Mouse (Mus musculus) heart, embryonic 11.5 days (tissue): Measurements from ENCODE around the gene Rab22a. TPM values are rescaled to one million over a fixed set of nuclear protein-coding genes. Genes with fewer than 3 reads are reported as not detected.
"Not testable (repeated sequence)": the region's sequence is repeated elsewhere in the genome, so short reads cannot be mapped to it uniquely, and the experiment has no call there.

Experiments
- ATAC-seq: fragments of 200-750 bp; cut with Nextera tagmentation; replicated peaks from 2 replicates; pipeline ENCODE4 v1.8.0; 2017; ENCODE audit warnings: moderate library complexity; ENCODE audit not compliant: insufficient number of reproducible peaks, low FRiP score, low TSS enrichment
- H3K27ac ChIP-seq: fragments of 300-500 bp; sonication (generic); 2 replicates; pipeline ENCODE4 v1.5.1; 2014; ENCODE audit warnings: mild to moderate bottlenecking, low read depth, low read length
- H3K27me3 ChIP-seq: fragments of 300-500 bp; sonication (generic); 2 replicates; pipeline ENCODE4 v1.6.1; 2014; ENCODE audit warnings: mild to moderate bottlenecking, low read length, mixed read lengths; ENCODE audit not compliant: control insufficient read depth, insufficient read depth
- H3K36me3 ChIP-seq: fragments of 300-500 bp; sonication (generic); 2 replicates; pipeline ENCODE4 v1.6.1; 2014; ENCODE audit warnings: mild to moderate bottlenecking, low read length, moderate library complexity, mixed read lengths; ENCODE audit not compliant: control insufficient read depth, insufficient read depth
- H3K4me1 ChIP-seq: fragments of 300-500 bp; sonication (generic); 2 replicates; pipeline ENCODE4 v1.6.1; 2014; ENCODE audit warnings: low read length; ENCODE audit not compliant: control insufficient read depth, insufficient read depth
- H3K4me2 ChIP-seq: fragments of 300-500 bp; sonication (generic); 2 replicates; pipeline ENCODE4 v1.6.1; 2014; ENCODE audit warnings: mild to moderate bottlenecking, moderate library complexity
- H3K4me3 ChIP-seq: fragments of 300-500 bp; sonication (generic); 2 replicates; pipeline ENCODE4 v1.5.1; 2014; ENCODE audit warnings: low read depth, low read length
- H3K9ac ChIP-seq: fragments of 300-500 bp; sonication (generic); 2 replicates; pipeline ENCODE4 v1.6.1; 2014; ENCODE audit warnings: mild to moderate bottlenecking, low read depth, low read length, moderate library complexity
- H3K9me3 ChIP-seq: fragments of 300-500 bp; sonication (generic); replicated peaks from 2 replicates; pipeline ENCODE4 v1.6.1; 2016; ENCODE audit warnings: low read length; ENCODE audit not compliant: control insufficient read depth
- WGBS: fragments of 180-500 bp; shearing (Covaris S2); extraction: QIAGEN DNeasy Blood & Tissue Kit; methylation state at CpG from one replicate; pipeline ENCODE4 v1.1.7; 2014; ENCODE audit not compliant: insufficient replicate concordance; 5-methylcytosine and 5-hydroxymethylcytosine counted together
- polyA plus RNA-seq: library from polyadenylated mRNA; unstranded; fragments of >200 nt; fragmentation: Nextera tagmentation; extraction: Ambion mirVana; gene quantifications from 2 replicates; pipeline ENCODE4 v1.2.1, GENCODE M21; 2014

The Rab22a gene
- polyA plus RNA-seq, 1 experiment from 2014 or later, result 30.6 TPM

DNA sequence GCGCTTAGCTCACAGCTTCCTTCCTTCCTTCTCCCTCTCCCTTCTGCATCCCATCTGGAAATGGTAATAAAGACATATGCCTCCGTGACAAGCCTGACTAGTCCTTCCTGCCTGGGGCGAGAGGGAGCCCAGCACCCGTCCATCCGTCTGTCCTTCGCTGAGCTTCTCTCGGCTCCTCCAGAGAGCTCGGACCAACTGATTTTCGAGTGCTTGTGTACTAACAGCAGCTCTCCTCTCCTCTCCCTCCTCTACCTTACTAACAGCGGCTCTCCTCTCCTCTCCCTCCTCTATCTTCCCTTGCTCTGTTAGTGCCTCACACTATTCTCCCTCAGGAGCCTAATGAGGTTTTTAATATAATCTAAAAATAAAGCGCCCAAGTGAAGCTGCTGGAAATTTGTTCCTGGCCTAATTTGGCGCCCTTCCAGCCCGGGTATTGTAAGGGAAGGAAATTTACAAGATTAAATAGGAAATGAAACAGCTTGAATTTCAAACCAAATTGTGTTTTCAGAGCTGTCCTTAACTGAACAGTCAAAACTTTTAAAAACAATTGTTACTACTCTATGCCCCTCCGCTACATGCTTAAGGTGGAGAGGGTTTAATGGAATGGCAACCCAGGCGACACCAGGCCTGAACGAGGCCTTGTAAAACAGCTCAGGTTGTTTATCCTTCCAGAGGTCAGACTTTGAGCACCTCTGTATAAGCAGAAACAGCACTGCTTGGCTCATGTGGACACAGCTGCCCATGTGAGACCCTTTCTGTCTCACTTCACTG, 42.7 kb downstream of the Rab22a start:
- Histone ChIP-seq H3K36me3 (peaks cover 21% of the 10 kb centered on the region), H3K27me3 (no peaks in the 10 kb centered on the region)
- ATAC-seq, result no peak

DNA sequence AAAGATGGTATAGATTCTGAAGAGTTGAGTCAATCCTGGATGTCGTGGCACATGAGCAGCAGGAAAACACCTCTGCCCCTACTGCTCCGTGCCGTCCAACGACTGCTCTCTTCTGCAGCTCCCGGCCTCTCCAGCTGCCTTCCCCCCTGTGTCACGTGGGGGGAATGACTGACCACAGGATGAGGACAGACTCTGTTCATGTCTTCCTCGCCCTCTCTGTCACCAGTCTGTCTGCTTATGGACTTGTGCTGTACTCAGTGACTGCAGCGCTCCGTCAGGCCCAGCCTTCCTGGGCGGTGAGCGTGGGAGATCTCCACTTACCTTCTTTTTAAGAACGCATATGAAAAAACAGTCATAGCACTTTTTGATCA, 43.3 kb downstream of the Rab22a start:
- no peaks in the 10 kb centered on the region for H3K9me3 ChIP-seq
- peaks cover 7% of the 10 kb centered on the region for H3K4me1 ChIP-seq
- ATAC-seq, result no peak
- H3K27me3 ChIP-seq, result no peaks in the 10 kb centered on the region
- no peak overlapping the region for H3K9ac ChIP-seq
- no peak overlapping the region for H3K4me2 ChIP-seq
- H3K4me3 ChIP-seq, result no peak overlapping the region
- peak overlapping the region; percentile 22; the same call in 1 of the 2 replicates for H3K27ac ChIP-seq
- peaks cover 18% of the 10 kb centered on the region for H3K36me3 ChIP-seq
- WGBS, result 76% methylated on average over 12 of the region's 12 CpGs

More for the DNA sequence above, 42.7 kb downstream of the Rab22a start:
- peaks cover 7% of the 10 kb centered on the region for H3K4me1 ChIP-seq
- WGBS, result 67% methylated on average over 16 of the region's 16 CpGs
- H3K27ac ChIP-seq, result no peak overlapping the region; the same call in 1 of the 2 replicates
- H3K4me3 ChIP-seq, result no peak overlapping the region
- no peaks in the 10 kb centered on the region for H3K9me3 ChIP-seq
- H3K9ac ChIP-seq, result no peak overlapping the region
- H3K4me2 ChIP-seq, result no peak overlapping the region

DNA sequence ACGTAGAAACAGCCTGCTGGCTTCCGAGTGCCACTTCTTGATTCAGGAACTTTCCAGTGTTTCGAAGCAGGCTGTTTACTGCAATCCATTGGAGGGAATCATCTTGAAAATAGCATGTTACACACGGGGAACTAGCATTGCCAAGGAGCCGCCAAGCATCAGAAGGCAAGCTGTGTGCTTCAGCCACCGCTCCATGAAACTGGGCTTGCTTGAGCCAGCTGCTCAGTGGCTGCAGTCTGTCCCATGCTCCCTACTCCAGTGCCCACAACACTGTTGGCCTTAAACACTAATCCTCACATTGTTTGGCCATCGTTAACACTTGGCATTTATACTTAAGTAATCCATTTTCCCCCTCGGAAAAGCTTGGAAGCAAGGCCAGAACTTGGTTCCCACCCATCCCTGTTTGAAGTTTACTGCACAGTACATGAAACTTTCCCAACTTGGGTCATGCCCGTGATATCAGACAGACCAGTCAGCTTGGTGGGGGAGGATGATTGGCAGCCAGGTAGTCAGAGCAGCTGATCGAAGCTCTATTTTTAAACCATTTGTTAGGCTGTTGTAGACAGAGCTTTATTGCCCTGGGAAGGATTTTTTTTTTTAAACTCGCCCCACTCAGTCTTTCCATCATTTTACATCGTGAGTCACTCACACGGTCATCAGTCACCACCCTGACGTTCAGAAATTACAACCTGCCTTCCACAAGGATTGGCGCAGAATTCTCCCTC, 46.4 kb downstream of the Rab22a start:
- no peak overlapping the region for H3K9ac ChIP-seq

DNA sequence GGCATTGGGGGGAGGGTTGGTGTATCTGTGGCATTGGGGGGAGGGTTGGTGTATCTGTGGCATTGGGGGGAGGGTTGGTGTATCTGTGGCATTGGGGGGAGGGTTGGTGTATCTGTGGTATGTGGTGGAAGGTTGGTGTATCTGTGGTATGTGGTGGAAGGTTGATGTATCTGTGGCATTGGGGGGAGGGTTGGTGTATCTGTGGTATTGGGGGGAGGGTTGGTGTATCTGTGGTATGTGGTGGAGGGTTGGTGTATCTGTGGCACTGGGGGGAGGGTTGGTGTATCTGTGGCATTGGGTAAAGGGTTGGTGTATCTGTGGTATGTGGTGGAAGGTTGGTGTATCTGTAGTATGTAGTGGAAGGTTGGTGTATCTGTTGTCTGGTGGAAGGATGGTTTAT, 48.1 kb downstream of the Rab22a start:
- H3K36me3 ChIP-seq, ATAC-seq, H3K4me1 ChIP-seq, H3K4me2 ChIP-seq, H3K9ac ChIP-seq, H3K9me3 ChIP-seq, H3K27me3 ChIP-seq, H3K4me3 ChIP-seq, H3K27ac ChIP-seq: not testable (repeated sequence)

More for the DNA sequence above, 46.4 kb downstream of the Rab22a start:
- H3K4me2 ChIP-seq, result 0 out of 2 replicates have a peak overlapping the region, but pooled peaks have one; percentile 4
- 76% methylated on average over 15 of the region's 15 CpGs for WGBS
- no peak overlapping the region for H3K27ac ChIP-seq
- H3K27me3 ChIP-seq, result no peaks in the 10 kb centered on the region
- H3K36me3 ChIP-seq, result peaks cover 5% of the 10 kb centered on the region
- ATAC-seq, result no peak
- H3K4me3 ChIP-seq, result no peak overlapping the region
- peaks cover 7% of the 10 kb centered on the region for H3K4me1 ChIP-seq
- no peaks in the 10 kb centered on the region for H3K9me3 ChIP-seq

DNA sequence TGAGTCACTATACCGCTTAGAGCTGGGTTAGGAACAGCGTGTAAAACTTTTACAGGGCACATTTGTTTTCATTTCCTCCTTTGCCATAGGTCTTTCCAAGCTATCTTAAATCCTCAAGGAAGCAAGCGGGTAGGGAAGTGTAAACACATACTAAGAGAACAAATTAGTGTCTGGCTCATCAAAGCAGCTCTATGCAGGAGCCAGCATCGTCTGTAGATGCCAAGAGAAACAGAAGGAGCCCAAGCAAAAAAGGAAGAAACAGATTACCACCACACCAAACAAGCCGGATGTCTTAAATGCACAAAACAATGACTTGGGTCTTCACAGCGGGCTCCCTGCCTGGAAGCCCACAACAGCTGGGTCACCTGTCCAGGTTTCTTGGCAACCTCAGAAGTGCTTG, 50.6 kb downstream of the Rab22a start:
- H3K27ac ChIP-seq, result no peak overlapping the region
- H3K4me1 ChIP-seq, result peaks cover 7% of the 10 kb centered on the region
- no peak for ATAC-seq
- H3K27me3 ChIP-seq, result no peaks in the 10 kb centered on the region
- H3K4me2 ChIP-seq, result no peak overlapping the region
- WGBS, result 79% methylated on average over 6 of the region's 6 CpGs
- H3K9ac ChIP-seq, result no peak overlapping the region
- H3K4me3 ChIP-seq, result no peak overlapping the region
- no peaks in the 10 kb centered on the region for H3K9me3 ChIP-seq
- H3K36me3 ChIP-seq, result no peaks in the 10 kb centered on the region

DNA sequence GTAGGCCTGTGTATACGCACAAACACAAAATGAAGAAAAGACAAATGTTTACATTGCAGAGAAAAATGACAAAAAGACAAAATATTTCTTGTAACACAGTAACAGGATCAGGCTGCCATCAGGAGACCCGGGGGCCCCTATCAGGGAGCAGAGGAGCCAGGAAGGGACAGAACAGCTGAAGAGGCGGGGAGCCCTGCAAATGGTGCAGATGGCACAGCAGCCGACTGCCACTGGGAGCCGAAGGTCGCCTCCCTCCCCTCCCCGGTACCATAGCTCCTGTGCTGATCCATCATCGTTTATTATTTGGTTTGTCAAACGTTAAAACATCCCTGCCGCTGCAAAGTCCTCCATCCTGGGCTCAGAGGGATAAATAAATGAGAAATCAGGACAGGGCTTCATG, 53.1 kb downstream of the Rab22a start:
- WGBS, result 61% methylated on average over 10 of the region's 10 CpGs
- H3K27me3 ChIP-seq, result no peaks in the 10 kb centered on the region
- H3K4me2 ChIP-seq, result no peak overlapping the region
- ATAC-seq, result no peak
- H3K27ac ChIP-seq, result no peak overlapping the region
- no peak overlapping the region for H3K4me3 ChIP-seq
- H3K4me1 ChIP-seq, result no peaks in the 10 kb centered on the region
- no peaks in the 10 kb centered on the region for H3K36me3 ChIP-seq
- H3K9ac ChIP-seq, result no peak overlapping the region
- H3K9me3 ChIP-seq, result no peaks in the 10 kb centered on the region

DNA sequence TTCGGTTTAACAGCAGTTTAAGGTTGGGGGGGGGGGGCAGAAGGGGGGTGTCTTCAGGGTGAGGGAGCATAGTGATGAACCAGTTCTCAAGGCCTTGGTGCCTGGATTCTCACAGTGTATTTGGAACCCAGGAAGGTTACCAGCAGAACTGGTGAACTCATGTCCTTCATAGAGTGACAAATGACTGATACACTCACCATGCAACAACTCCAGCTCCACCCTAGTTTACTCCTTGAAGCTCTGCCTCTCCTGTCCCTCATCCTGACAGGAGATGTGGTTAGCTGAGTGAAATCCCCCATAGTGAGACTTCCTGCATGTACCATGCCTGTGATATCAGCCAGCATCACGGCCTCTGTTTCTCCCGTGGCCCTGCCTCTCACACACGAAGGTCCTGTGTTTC, 53.7 kb downstream of the Rab22a start:
- no peak for ATAC-seq
- Histone ChIP-seq H3K27ac (no peak overlapping the region), H3K9me3 (no peaks in the 10 kb centered on the region), H3K4me1 (no peaks in the 10 kb centered on the region), H3K36me3 (no peaks in the 10 kb centered on the region), H3K4me2 (no peak overlapping the region), H3K27me3 (no peaks in the 10 kb centered on the region), H3K9ac (no peak overlapping the region), H3K4me3 (no peak overlapping the region)
- WGBS, result 82% methylated on average over 4 of the region's 4 CpGs

DNA sequence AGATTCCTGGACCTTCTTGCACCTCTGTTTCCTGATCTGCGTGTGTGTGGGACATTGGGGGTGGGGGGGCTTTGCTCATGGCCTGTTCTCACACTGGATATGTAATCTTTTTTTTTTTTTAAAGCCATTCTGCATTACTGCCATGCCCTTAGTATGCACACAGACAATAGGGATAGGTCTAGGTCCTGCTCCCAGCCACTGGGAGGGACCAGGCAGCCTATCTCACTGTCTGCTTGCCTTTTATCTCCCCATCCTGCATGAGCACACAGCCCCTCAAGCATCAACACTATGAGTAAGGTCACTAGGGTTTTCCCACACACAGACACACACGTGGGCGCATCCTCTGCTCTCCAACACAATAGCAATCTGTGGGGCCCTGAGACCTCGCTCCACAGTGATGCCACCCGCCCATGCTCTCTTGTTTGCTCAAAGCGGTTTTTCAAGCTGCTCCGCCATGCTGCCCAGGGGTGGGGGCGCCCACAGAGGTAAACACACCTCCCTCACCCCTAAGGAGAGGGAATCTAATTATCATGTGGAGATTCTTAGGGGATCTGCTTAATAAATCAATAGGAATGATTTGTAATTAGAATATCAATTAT, 55.2 kb downstream of the Rab22a start:
- H3K36me3 ChIP-seq, result no peaks in the 10 kb centered on the region

More for the DNA sequence above, 55.2 kb downstream of the Rab22a start:
- no peak overlapping the region for H3K4me3 ChIP-seq
- no peaks in the 10 kb centered on the region for H3K9me3 ChIP-seq
- no peaks in the 10 kb centered on the region for H3K27me3 ChIP-seq
- no peak overlapping the region for H3K27ac ChIP-seq
- no peaks in the 10 kb centered on the region for H3K4me1 ChIP-seq
- H3K9ac ChIP-seq, result no peak overlapping the region
- H3K4me2 ChIP-seq, result no peak overlapping the region
- 67% methylated on average over 8 of the region's 8 CpGs for WGBS
- ATAC-seq, result no peak
